ENCODE assay signal across 15 mouse cellular contexts in the genomic region with DNA sequence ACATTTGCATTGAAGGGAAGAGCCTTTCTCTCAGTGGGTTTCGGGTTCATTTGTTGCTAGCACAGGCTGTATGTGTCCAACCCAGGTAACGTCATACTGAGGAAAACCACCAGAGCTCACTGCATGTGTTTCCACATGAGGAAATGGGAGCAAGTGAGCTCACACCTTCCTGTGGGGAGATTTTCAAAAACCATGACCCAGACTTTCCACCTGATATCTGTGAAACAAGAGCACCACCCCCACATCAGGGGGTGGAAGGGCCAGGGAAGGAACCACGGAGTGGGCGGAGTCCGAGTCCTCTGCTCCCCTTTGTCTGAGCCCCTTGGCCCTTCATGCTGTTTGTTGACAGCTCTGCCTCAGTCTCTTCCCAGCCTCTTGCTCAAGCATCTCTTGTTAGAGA.
A peak's percentile ranks its signal among the peaks of the same experiment; 100 is the strongest.
DNase-seq lines count a peak whose midpoint lies in the region; ATAC-seq lines count a peak whose summit lies in the region.
"Had no signal": no experiment of that assay in that cellular context is flagged by ENCODE, and none has a peak within 500 bp of the region (broad histone marks: within the 10 kb centered on the region; RNA-seq: fewer than 3 reads in every experiment).

No protein-coding gene starts in this region.

- peaks cover 84% of the 10 kb centered on the region for H3K4me1 ChIP-seq in kidney, embryonic 16.5 days (ENCODE audit: insufficient read depth, low read length)
- H3K4me1 ChIP-seq in embryonic facial prominence, embryonic 13.5 days: peaks cover 88% of the 10 kb centered on the region
- H3K4me1 ChIP-seq in limb, embryonic 13.5 days: peaks cover 91% of the 10 kb centered on the region

- H3K36me3 ChIP-seq in kidney, embryonic 16.5 days (ENCODE audit: insufficient read depth, low read length): 0 out of 2 replicates have a peak, but pooled peaks cover 6% of the 10 kb centered on the region
- peaks cover 7% of the 10 kb centered on the region for H3K36me3 ChIP-seq in embryonic facial prominence, embryonic 13.5 days
- H3K36me3 ChIP-seq in limb, embryonic 13.5 days: peaks cover 13% of the 10 kb centered on the region
- H3K36me3 ChIP-seq: liver, embryonic 15.5 days had no signal

- no peak overlapping the region for H3K9ac ChIP-seq in kidney, embryonic 16.5 days (replicated peaks; ENCODE audit: low read length)
- H3K9ac ChIP-seq in embryonic facial prominence, embryonic 13.5 days: no peak overlapping the region
- H3K9ac ChIP-seq in limb, embryonic 13.5 days: no peak overlapping the region
- H3K9ac ChIP-seq: forebrain, embryonic 13.5 days; liver, embryonic 15.5 days had no signal

- no peak for ATAC-seq in CD4-positive, CD25-positive, alpha-beta regulatory T cell, adult 4 months
- ATAC-seq in kidney, embryonic 16.5 days (ENCODE audit: low FRiP score, low TSS enrichment): no peak
- no peak for ATAC-seq in embryonic facial prominence, embryonic 13.5 days (ENCODE audit: insufficient number of reproducible peaks, insufficient read depth, low FRiP score, low TSS enrichment, low read depth)
- ATAC-seq in limb, embryonic 13.5 days (ENCODE audit: low FRiP score, low read depth): no peak

- DNase-seq in CD4-positive, CD25-positive, alpha-beta regulatory T cell, adult 2 months (ENCODE audit: low read depth, low spot score): peak; percentile 34
- DNase-seq in kidney, postnatal 4 days: no peak
- DNase-seq in layer of hippocampus, postnatal 14 days (ENCODE audit: low spot score in 2 of 2): no peak
- DNase-seq in retina, postnatal 1 day: no peak
- DNase-seq: adrenal gland, postnatal 14 days; cerebellum, postnatal 10 days; heart, postnatal 36 days; layer of hippocampus, adult 9-11 months; thymus, adult 2 months had no signal

- no peaks in the 10 kb centered on the region for H3K27me3 ChIP-seq in kidney, embryonic 16.5 days (ENCODE audit: insufficient read depth, low read length)
- H3K27me3 ChIP-seq in embryonic facial prominence, embryonic 13.5 days: no peaks in the 10 kb centered on the region
- no peaks in the 10 kb centered on the region for H3K27me3 ChIP-seq in limb, embryonic 13.5 days
- H3K27me3 ChIP-seq: forebrain, embryonic 13.5 days; liver, embryonic 15.5 days had no signal

- WGBS in kidney, embryonic 16.5 days: 80% methylated on average over 5 of the region's 5 CpGs
- WGBS in embryonic facial prominence, embryonic 13.5 days: 78% methylated on average over 5 of the region's 5 CpGs
- WGBS in limb, embryonic 13.5 days: 79% methylated on average over 5 of the region's 5 CpGs

- no peak overlapping the region for H3K4me3 ChIP-seq in kidney, embryonic 16.5 days (ENCODE audit: low read length)
- H3K4me3 ChIP-seq in embryonic facial prominence, embryonic 13.5 days: no peak overlapping the region
- H3K4me3 ChIP-seq in limb, embryonic 13.5 days: no peak overlapping the region
- H3K4me3 ChIP-seq: forebrain, embryonic 13.5 days; liver, embryonic 15.5 days had no signal

- peak overlapping the region; percentile 86 for H3K27ac ChIP-seq in kidney, embryonic 16.5 days (ENCODE audit: low read length)
- peak overlapping the region; percentile 77 for H3K27ac ChIP-seq in embryonic facial prominence, embryonic 13.5 days
- peak overlapping the region; percentile 61; the same call in 1 of the 2 replicates for H3K27ac ChIP-seq in limb, embryonic 13.5 days
- H3K27ac ChIP-seq: liver, embryonic 15.5 days had no signal

- no peaks in the 10 kb centered on the region for H3K9me3 ChIP-seq in kidney, embryonic 16.5 days (ENCODE audit: low read length)
- no peaks in the 10 kb centered on the region for H3K9me3 ChIP-seq in embryonic facial prominence, embryonic 13.5 days
- H3K9me3 ChIP-seq in limb, embryonic 13.5 days: no peaks in the 10 kb centered on the region
- H3K9me3 ChIP-seq: forebrain, embryonic 13.5 days; liver, embryonic 15.5 days had no signal

- no peak overlapping the region for H3K4me2 ChIP-seq in kidney, embryonic 16.5 days (replicated peaks; ENCODE audit: low read depth, low read length)
- no peak overlapping the region for H3K4me2 ChIP-seq in embryonic facial prominence, embryonic 13.5 days
- no peak overlapping the region for H3K4me2 ChIP-seq in limb, embryonic 13.5 days (replicated peaks)
- H3K4me2 ChIP-seq: forebrain, embryonic 13.5 days; liver, embryonic 15.5 days had no signal
